Mouse (Mus musculus) neural tube, embryonic 12.5 days (tissue): ENCODE results near the gene Sun1. TPM values are rescaled to one million over a fixed set of nuclear protein-coding genes. Genes with fewer than 3 reads are reported as not detected.
A peak's percentile ranks its signal among the peaks of the same experiment; 100 is the strongest.

ENCODE experiments used
- ATAC-seq: fragments of 200-750 bp; cut with Nextera tagmentation; 2 replicates; pipeline ENCODE4 v1.8.0; 2017; ENCODE audit warnings: low read depth, mild to moderate bottlenecking, moderate TSS enrichment, moderate library complexity; ENCODE audit not compliant: low FRiP score
- H3K27ac ChIP-seq: fragments of 300-500 bp; sonication (generic); 2 replicates; pipeline ENCODE4 v1.5.1; 2016
- H3K27me3 ChIP-seq: fragments of 300-500 bp; sonication (generic); replicated peaks from 2 replicates; pipeline ENCODE4 v1.6.1; 2016; ENCODE audit warnings: mild to moderate bottlenecking
- H3K36me3 ChIP-seq: fragments of 300-500 bp; sonication (generic); 2 replicates; pipeline ENCODE4 v1.6.1; 2016; ENCODE audit warnings: mild to moderate bottlenecking
- H3K4me1 ChIP-seq: fragments of 300-500 bp; sonication (generic); 2 replicates; pipeline ENCODE4 v1.6.1; 2016
- H3K4me2 ChIP-seq: fragments of 300-500 bp; sonication (generic); replicated peaks from 2 replicates; pipeline ENCODE4 v1.6.1; 2016; ENCODE audit warnings: mild to moderate bottlenecking
- H3K4me3 ChIP-seq: fragments of 300-500 bp; sonication (generic); 2 replicates; pipeline ENCODE4 v1.5.1; 2016
- H3K9ac ChIP-seq: fragments of 300-500 bp; sonication (generic); 2 replicates; pipeline ENCODE4 v1.6.1; 2016; ENCODE audit warnings: mild to moderate bottlenecking
- H3K9me3 ChIP-seq: fragments of 300-500 bp; sonication (generic); 2 replicates; pipeline ENCODE4 v1.6.1; 2016; ENCODE audit warnings: mild to moderate bottlenecking
- WGBS: fragments of 180-500 bp; shearing (Covaris S2); methylation state at CpG from one replicate; pipeline ENCODE4 v1.1.7; 2016; 5-methylcytosine and 5-hydroxymethylcytosine counted together
- polyA plus RNA-seq: library from polyadenylated mRNA; unstranded; fragments of >200 nt; fragmentation: Nextera tagmentation; extraction: Ambion mirVana; gene quantifications from 2 replicates; pipeline ENCODE4 v1.2.1, GENCODE M21; 2016

Sun1 gene
- polyA plus RNA-seq, 1 experiment from 2014 or later, result 50.1 TPM

GRCm38 (mm10) chr5:139232083-139232482, 31.6 kb downstream of the Sun1 start:
- H3K4me3 ChIP-seq, result no peak overlapping the region
- no peaks in the 10 kb centered on the region for H3K27me3 ChIP-seq
- no peak overlapping the region for H3K4me2 ChIP-seq
- no peak for ATAC-seq
- H3K9me3 ChIP-seq, result no peaks in the 10 kb centered on the region
- no peak overlapping the region for H3K27ac ChIP-seq
- peaks cover 78% of the 10 kb centered on the region for H3K36me3 ChIP-seq
- WGBS, result 91% methylated on average over 3 of the region's 3 CpGs
- H3K9ac ChIP-seq, result no peak overlapping the region
- H3K4me1 ChIP-seq, result no peaks in the 10 kb centered on the region

GRCm38 (mm10) chr5:139234423-139234822, 34.0 kb downstream of the Sun1 start:
- Histone ChIP-seq H3K27me3 (no peaks in the 10 kb centered on the region), H3K9ac (no peak overlapping the region), H3K4me1 (no peaks in the 10 kb centered on the region), H3K4me3 (no peak overlapping the region), H3K27ac (no peak overlapping the region), H3K9me3 (no peaks in the 10 kb centered on the region), H3K36me3 (peaks cover 82% of the 10 kb centered on the region), H3K4me2 (no peak overlapping the region)
- no peak for ATAC-seq
- 92% methylated on average over 4 of the region's 4 CpGs for WGBS

- H3K4me2 ChIP-seq, result no peak overlapping the region
- peaks cover 90% of the 10 kb centered on the region for H3K36me3 ChIP-seq
- ATAC-seq, result no peak
- WGBS, result 85% methylated on average over 4 of the region's 4 CpGs
- no peaks in the 10 kb centered on the region for H3K9me3 ChIP-seq
- no peaks in the 10 kb centered on the region for H3K4me1 ChIP-seq
- H3K27ac ChIP-seq, result no peak overlapping the region
- H3K4me3 ChIP-seq, result no peak overlapping the region
- H3K27me3 ChIP-seq, result no peaks in the 10 kb centered on the region
- H3K9ac ChIP-seq, result no peak overlapping the region
Observed at GRCm38 (mm10) chr5:139237436-139237835, 37.0 kb downstream of the Sun1 start.

GRCm38 (mm10) chr5:139241022-139241761, 40.8 kb downstream of the Sun1 start:
- WGBS, result 92% methylated on average over 15 of the region's 15 CpGs
- H3K36me3 ChIP-seq, result peaks cover 93% of the 10 kb centered on the region
- no peaks in the 10 kb centered on the region for H3K4me1 ChIP-seq
- no peaks in the 10 kb centered on the region for H3K9me3 ChIP-seq
- no peak overlapping the region for H3K9ac ChIP-seq
- no peak for ATAC-seq
- no peak overlapping the region for H3K4me3 ChIP-seq
- no peaks in the 10 kb centered on the region for H3K27me3 ChIP-seq
- H3K27ac ChIP-seq, result no peak overlapping the region
- H3K4me2 ChIP-seq, result no peak overlapping the region

- Histone ChIP-seq H3K27ac (no peak overlapping the region), H3K27me3 (no peaks in the 10 kb centered on the region), H3K36me3 (peaks cover 93% of the 10 kb centered on the region), H3K4me3 (no peak overlapping the region), H3K9ac (no peak overlapping the region), H3K4me1 (no peaks in the 10 kb centered on the region), H3K4me2 (no peak overlapping the region), H3K9me3 (no peaks in the 10 kb centered on the region)
- WGBS, result 74% methylated on average over 1 of the region's 1 CpGs
- ATAC-seq, result no peak
Observed at GRCm38 (mm10) chr5:139243384-139243783, 42.9 kb downstream of the Sun1 start.

GRCm38 (mm10) chr5:139247767-139248166, 47.3 kb downstream of the Sun1 start:
- Histone ChIP-seq H3K4me1 (peaks cover 3% of the 10 kb centered on the region; the same call in 1 of the 2 replicates), H3K4me2 (no peak overlapping the region), H3K9ac (no peak overlapping the region), H3K27ac (no peak overlapping the region), H3K27me3 (no peaks in the 10 kb centered on the region), H3K9me3 (no peaks in the 10 kb centered on the region), H3K4me3 (no peak overlapping the region), H3K36me3 (peaks cover 74% of the 10 kb centered on the region)
- ATAC-seq, result no peak
- WGBS, result 91% methylated on average over 3 of the region's 3 CpGs

GRCm38 (mm10) chr5:139248846-139249245, 48.4 kb downstream of the Sun1 start:
- no peaks in the 10 kb centered on the region for H3K27me3 ChIP-seq
- 88% methylated on average over 3 of the region's 3 CpGs for WGBS
- ATAC-seq, result no peak
- no peaks in the 10 kb centered on the region for H3K9me3 ChIP-seq
- H3K36me3 ChIP-seq, result peaks cover 65% of the 10 kb centered on the region
- H3K4me3 ChIP-seq, result no peak overlapping the region
- H3K4me2 ChIP-seq, result no peak overlapping the region
- peaks cover 13% of the 10 kb centered on the region for H3K4me1 ChIP-seq
- no peak overlapping the region for H3K27ac ChIP-seq
- no peak overlapping the region for H3K9ac ChIP-seq

GRCm38 (mm10) chr5:139251279-139251678, 50.8 kb downstream of the Sun1 start:
- H3K9me3 ChIP-seq, result no peaks in the 10 kb centered on the region
- H3K27me3 ChIP-seq, result no peaks in the 10 kb centered on the region
- H3K4me3 ChIP-seq, result no peak overlapping the region
- peaks cover 41% of the 10 kb centered on the region for H3K36me3 ChIP-seq
- H3K4me2 ChIP-seq, result peak overlapping the region; percentile 90
- 82% methylated on average over 7 of the region's 7 CpGs for WGBS
- H3K27ac ChIP-seq, result no peak overlapping the region
- ATAC-seq, result no peak
- H3K4me1 ChIP-seq, result peaks cover 26% of the 10 kb centered on the region
- H3K9ac ChIP-seq, result no peak overlapping the region

- no peak; the same call in 1 of the 2 replicates for ATAC-seq
- 1% methylated on average over 8 of the region's 8 CpGs for WGBS
- H3K27ac ChIP-seq, result 0 out of 2 replicates have a peak overlapping the region, but pooled peaks have one; percentile 33
Observed at GRCm38 (mm10) chr5:139251736-139252080, 51.3 kb downstream of the Sun1 start.

GRCm38 (mm10) chr5:139252081-139252909, 51.9 kb downstream of the Sun1 start, which contains the start of gene Get4:
Get4 (plus strand) TSS chr5:139252324.
- peak within 1 kb of the TSS; percentile 87 for H3K9ac ChIP-seq
- under 1% methylated on average over 86 of the region's 90 CpGs for WGBS
- H3K4me1 ChIP-seq, result peaks cover 30% of the 10 kb centered on the region
- H3K4me2 ChIP-seq, result peak within 1 kb of the TSS; percentile 90
- peak within 1 kb of the TSS; percentile 60 for H3K27ac ChIP-seq
- peaks cover 31% of the 10 kb centered on the region for H3K36me3 ChIP-seq
- peak; percentile 96 for ATAC-seq
- peak within 1 kb of the TSS; percentile 79 for H3K4me3 ChIP-seq
- H3K9me3 ChIP-seq, result no peaks in the 10 kb centered on the region
- no peaks in the 10 kb centered on the region for H3K27me3 ChIP-seq

More at GRCm38 (mm10) chr5:139251736-139252080, 51.3 kb downstream of the Sun1 start:
- H3K27me3 ChIP-seq, result no peaks in the 10 kb centered on the region
- H3K9me3 ChIP-seq, result no peaks in the 10 kb centered on the region
- H3K4me2 ChIP-seq, result peak overlapping the region; percentile 90
- H3K4me3 ChIP-seq, result peak overlapping the region; percentile 79
- peaks cover 26% of the 10 kb centered on the region for H3K4me1 ChIP-seq
- peak overlapping the region; percentile 87 for H3K9ac ChIP-seq
- H3K36me3 ChIP-seq, result peaks cover 37% of the 10 kb centered on the region

GRCm38 (mm10) chr5:139252910-139253245, 52.4 kb downstream of the Sun1 start:
- Histone ChIP-seq H3K4me3 (peak overlapping the region; percentile 79), H3K36me3 (peaks cover 25% of the 10 kb centered on the region), H3K9me3 (no peaks in the 10 kb centered on the region), H3K27me3 (no peaks in the 10 kb centered on the region), H3K9ac (peak overlapping the region; percentile 87), H3K27ac (peak overlapping the region; percentile 29; the same call in 1 of the 2 replicates), H3K4me2 (peak overlapping the region; percentile 90), H3K4me1 (peaks cover 31% of the 10 kb centered on the region)
- peak; percentile 6 for ATAC-seq
- under 1% methylated on average over 7 of the region's 7 CpGs for WGBS

GRCm38 (mm10) chr5:139253301-139253741, 52.9 kb downstream of the Sun1 start:
- no peak overlapping the region for H3K27ac ChIP-seq
- H3K9me3 ChIP-seq, result no peaks in the 10 kb centered on the region
- WGBS, result 8% methylated on average over 6 of the region's 6 CpGs
- peaks cover 21% of the 10 kb centered on the region for H3K36me3 ChIP-seq
- peak overlapping the region; percentile 87 for H3K9ac ChIP-seq
- H3K4me2 ChIP-seq, result peak overlapping the region; percentile 90
- H3K4me3 ChIP-seq, result peak overlapping the region; percentile 79
- H3K27me3 ChIP-seq, result no peaks in the 10 kb centered on the region
- no peak for ATAC-seq
- peaks cover 31% of the 10 kb centered on the region for H3K4me1 ChIP-seq
